Mouse (Mus musculus): ENCODE data around the gene Tbc1d16. TPM values are rescaled to one million over a fixed set of nuclear protein-coding genes. Genes with fewer than 3 reads are reported as not detected.
A peak's percentile ranks its signal among the peaks of the same experiment; 100 is the strongest.

Tbc1d16 gene
- polyA plus RNA-seq, 1 experiment from 2014 or later = 5.9 TPM

GRCm38 (mm10) chr11:119209371-119210025 is 18.8 kb downstream of the Tbc1d16 start:
- no peak for DNase-seq (ENCODE audit: low spot score)

DNA sequence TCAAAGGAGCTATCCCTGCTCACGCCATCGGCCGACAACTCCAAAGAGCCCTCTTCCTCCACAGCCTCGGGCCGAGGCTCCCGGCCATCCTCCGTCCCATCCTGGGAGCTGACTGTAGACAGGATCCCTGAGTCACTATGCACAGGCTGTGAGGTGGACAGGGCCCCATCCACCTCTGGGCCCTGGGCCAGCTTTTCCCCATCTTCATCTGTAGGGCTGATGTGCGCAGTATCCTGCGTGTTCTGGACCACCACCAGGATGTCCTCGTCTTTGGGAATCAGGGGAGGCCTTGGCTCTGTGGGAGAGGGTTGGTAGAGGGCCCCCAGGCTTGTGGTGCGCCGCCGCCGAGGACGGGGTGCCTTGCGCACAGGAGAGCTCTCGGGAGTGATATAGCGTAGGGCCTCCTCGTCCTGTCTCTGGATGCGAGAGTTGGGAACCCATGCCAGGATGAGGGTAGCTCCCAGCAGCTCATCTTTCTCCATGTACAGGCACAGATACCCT is 19.4 kb downstream of the Tbc1d16 start:
- no peak for DNase-seq (ENCODE audit: low spot score)

DNA sequence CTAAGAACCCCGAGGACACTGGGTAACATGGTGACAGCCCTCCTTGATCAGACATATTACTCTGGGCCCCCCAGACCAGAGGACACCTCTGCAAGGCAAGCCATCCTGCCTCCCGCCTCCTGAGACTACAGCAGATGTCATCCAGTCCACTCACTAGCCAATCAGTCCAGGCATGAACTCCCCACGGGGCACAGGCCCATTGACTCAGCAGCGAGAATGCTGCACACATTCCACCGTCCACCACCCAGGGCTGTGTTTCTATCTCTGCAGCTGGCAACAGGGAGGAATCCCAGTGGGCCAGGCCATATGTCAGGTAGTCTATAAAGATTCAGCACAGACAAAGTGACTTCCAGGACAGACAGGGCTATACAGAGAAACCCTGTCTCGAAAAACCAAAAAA is 20.3 kb downstream of the Tbc1d16 start:
- DNase-seq (ENCODE audit: low spot score) = no peak

DNA sequence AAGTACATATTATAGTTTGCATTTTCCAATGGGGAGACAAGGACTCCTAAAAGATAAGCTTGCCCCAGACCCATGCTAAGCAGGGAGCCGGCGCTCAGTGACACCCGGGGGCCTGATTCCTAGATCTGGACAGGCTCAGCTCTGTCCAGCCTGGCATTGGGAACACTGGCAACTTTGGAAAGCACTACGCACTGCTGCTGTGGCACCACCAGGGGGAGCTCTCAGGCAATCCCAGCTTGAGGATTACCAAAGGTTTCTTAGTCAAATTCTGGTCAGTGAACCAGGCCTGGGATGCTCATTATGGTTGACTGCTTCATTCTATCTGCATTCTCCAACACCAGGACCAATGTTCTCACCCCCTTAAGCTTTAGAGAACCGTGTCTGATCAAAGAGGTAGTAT is 21.7 kb downstream of the Tbc1d16 start:
- DNase-seq (ENCODE audit: low spot score) = peak; percentile 39

GRCm38 (mm10) chr11:119205738-119206137 is 22.6 kb downstream of the Tbc1d16 start:
- no peak for DNase-seq (ENCODE audit: low spot score)

DNA sequence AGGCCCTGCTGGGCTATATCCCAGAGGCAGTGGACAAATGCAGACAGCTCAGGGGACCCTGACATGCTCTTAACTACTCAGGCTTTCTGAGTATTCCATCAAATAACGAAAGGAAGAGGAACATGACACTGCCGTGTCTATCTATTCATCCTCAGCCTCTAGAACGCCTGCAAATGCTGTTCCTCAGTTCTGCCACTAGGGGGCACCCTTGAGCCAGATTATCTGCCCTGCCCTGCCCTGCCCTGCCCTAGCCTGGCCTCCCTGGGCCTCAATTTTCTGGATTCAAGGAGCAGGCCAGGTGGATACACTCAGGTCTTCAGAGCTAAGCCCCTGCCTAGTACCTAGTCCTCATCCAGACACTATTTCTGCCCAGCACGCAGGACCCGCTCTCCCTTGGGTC is 24.9 kb downstream of the Tbc1d16 start:
- peak; percentile 50 for DNase-seq (ENCODE audit: low spot score)

DNA sequence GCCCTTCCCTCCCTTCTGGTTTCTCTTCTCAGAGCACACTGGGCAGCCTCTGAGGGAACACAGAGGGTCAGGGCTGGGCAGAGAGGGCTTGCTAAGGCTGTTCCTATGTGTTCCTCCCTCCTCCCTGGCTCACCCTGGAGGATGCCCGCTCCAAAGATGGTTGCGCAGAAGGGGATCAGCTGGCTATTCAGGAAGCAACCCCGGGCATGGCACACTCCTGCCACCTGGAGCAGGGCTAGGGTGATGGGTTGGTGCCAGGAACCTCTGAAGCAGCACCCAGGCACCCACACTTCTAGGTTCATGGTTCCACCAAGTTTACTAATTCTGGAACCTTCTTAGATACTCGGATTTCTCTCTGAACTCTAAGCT is 29.1 kb downstream of the Tbc1d16 start:
- no peak for DNase-seq (ENCODE audit: low spot score)

DNA sequence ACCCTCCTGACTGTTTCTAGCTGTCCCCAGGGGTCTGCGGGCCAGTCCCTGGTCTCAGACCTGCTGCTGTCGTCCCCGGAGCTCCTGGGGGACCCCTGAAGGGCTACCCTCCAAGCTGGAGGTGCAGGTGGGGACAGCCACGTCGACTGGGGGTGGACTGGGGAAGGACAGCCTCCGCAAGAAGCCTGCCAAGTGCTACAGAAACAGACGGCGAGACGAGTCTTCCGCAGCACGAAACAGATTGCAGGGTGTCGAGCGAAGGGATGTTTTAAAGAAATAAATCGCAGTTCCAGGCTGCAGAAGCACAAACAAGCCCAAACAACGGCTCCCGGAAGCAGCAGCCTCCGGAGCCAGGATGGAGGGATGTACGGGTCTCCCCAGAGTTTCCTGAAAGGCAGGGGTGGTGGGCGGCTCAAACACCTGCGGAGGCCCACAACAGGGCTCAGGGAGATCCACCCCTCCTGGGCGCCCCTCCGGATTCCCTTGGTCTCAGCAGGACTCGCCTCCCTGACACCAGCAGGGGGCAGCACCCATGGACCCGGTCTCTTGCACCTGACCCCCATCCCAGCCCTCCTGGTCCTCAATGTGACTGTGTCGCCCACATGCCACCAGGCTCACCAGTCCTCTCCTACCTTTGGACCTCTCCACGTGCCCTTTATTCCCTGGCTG is 29.6 kb downstream of the Tbc1d16 start:
- peak; percentile 40 for DNase-seq (ENCODE audit: low spot score)

GRCm38 (mm10) chr11:119197618-119198563 is 30.4 kb downstream of the Tbc1d16 start:
- DNase-seq (ENCODE audit: low spot score) = no peak

- no peak for DNase-seq (ENCODE audit: low spot score)
Observed at GRCm38 (mm10) chr11:119192605-119193004, 35.7 kb downstream of the Tbc1d16 start.

DNA sequence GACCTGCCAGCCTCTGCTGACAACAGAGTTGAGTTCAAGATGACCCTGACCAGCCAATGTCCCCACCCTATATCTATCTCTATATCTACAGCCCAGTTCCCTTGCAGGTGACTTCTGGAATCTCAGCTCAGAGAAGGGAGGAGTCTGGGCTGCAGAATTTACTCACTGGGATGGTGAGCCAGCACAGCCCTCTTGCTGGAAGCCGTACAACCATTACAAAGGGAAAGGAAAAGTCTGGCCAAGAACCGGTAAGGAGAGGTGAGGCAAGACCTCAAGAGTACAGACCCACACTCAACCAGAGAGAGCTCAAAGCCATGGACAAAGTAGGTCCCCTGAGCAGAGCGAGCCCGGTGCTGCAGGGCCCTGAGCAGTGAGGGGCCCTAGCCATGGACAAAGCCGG is 36.1 kb downstream of the Tbc1d16 start:
- DNase-seq (ENCODE audit: low spot score) = no peak

GRCm38 (mm10) chr11:119191606-119192081 is 36.7 kb downstream of the Tbc1d16 start:
- DNase-seq (ENCODE audit: low spot score) = no peak

DNA sequence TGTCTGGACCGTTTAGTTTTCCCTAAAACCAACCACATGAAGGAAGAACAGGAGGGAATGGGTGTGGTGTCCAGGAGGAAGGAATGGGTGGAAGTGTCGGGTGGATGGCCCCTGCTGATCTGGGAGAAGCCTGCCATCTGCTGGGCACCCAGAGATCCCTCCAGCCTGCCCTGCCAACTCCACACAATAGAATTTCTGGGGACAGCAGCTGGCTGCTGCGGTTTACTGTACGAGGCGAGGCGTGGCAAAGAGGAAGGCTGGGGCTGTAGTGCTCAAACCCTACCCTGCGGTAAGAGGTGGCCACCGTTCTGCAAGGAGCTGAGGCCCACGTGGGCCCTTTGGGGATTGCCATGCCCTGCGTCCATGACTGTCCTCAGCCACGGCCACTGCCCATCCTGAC is 37.8 kb downstream of the Tbc1d16 start:
- DNase-seq (ENCODE audit: low spot score) = peak; percentile 81

DNA sequence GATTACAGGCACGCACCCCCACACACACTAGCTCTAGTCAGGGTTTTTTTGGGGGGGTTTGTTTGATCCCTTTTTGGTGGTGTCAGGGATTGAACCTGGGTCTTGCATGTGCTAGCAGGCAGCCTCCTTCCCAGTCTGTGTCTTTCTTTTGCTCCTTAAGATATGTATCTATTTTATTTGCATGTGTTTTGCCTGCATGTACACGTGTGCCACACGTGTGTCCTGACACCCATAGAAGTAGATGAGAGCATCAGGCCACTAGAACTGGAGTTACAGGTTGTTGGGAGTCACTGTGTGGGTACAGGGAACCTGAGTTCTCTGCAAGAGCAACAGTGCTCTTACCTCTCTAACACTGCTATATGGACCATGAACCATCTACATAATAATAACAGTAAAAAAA is 39.0 kb downstream of the Tbc1d16 start:
- DNase-seq (ENCODE audit: low spot score) = no peak

DNA sequence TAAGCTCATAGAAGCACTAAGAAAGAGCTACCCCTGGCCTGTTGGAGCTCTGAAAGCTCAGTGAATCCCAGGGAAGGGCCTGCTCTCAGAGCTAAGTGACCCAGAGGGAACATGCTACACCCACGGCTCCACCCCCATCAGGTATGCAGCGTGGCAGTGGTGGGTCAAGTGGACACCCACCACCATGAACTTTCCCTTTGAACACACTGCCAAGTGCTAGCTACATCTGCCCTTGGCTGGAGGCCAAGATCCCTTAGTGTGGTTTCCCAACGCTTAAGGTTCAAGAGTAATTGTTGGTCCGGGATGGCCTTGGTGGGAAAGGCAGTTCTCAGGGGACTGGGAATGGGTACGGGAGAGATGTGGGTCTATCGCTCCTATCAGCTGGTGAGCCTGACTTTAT is 39.9 kb downstream of the Tbc1d16 start:
- no peak for DNase-seq (ENCODE audit: low spot score)

- DNase-seq (ENCODE audit: low spot score) = no peak
Observed at GRCm38 (mm10) chr11:119187800-119188197, 40.5 kb downstream of the Tbc1d16 start.

GRCm38 (mm10) chr11:119186989-119187799 is 41.1 kb downstream of the Tbc1d16 start:
- DNase-seq (ENCODE audit: low spot score) = peak; percentile 81

- DNase-seq (ENCODE audit: low spot score) = no peak
Observed at GRCm38 (mm10) chr11:119186381-119186780, 41.9 kb downstream of the Tbc1d16 start.

- no peak for DNase-seq (ENCODE audit: low spot score)
Observed at GRCm38 (mm10) chr11:119183684-119184310, 44.5 kb downstream of the Tbc1d16 start.

- no peak for DNase-seq (ENCODE audit: low spot score)
Observed at GRCm38 (mm10) chr11:119181861-119182395, 46.4 kb downstream of the Tbc1d16 start.
